Mouse (Mus musculus) hindbrain, embryonic 13.5 days (tissue): ENCODE data around the gene Tax1bp3. TPM values are rescaled to one million over a fixed set of nuclear protein-coding genes. Genes with fewer than 3 reads are reported as not detected.

Experiments used
- ATAC-seq: fragments of 200-750 bp; cut with Nextera tagmentation; 2 replicates; pipeline ENCODE4 v1.8.0; 2017; ENCODE audit warnings: moderate TSS enrichment; ENCODE audit not compliant: low FRiP score
- H3K27ac ChIP-seq: fragments of 300-500 bp; sonication (generic); 2 replicates; pipeline ENCODE4 v1.5.1; 2015; ENCODE audit warnings: inconsistent platforms, mild to moderate bottlenecking, moderate library complexity
- H3K27me3 ChIP-seq: fragments of 300-500 bp; sonication (generic); 2 replicates; pipeline ENCODE4 v1.6.1; 2015; ENCODE audit warnings: mild to moderate bottlenecking, inconsistent platforms
- H3K36me3 ChIP-seq: fragments of 300-500 bp; sonication (generic); 2 replicates; pipeline ENCODE4 v1.6.1; 2015; ENCODE audit warnings: mild to moderate bottlenecking, inconsistent platforms
- H3K4me1 ChIP-seq: fragments of 300-500 bp; sonication (generic); replicated peaks from 2 replicates; pipeline ENCODE4 v1.6.1; 2015; ENCODE audit warnings: inconsistent platforms
- H3K4me2 ChIP-seq: fragments of 300-500 bp; sonication (generic); 2 replicates; pipeline ENCODE4 v1.6.1; 2015; ENCODE audit warnings: inconsistent platforms, mild to moderate bottlenecking, moderate library complexity
- H3K4me3 ChIP-seq: fragments of 300-500 bp; sonication (generic); 2 replicates; pipeline ENCODE4 v1.5.1; 2015; ENCODE audit warnings: mild to moderate bottlenecking, inconsistent platforms
- H3K9ac ChIP-seq: fragments of 300-500 bp; sonication (generic); 2 replicates; pipeline ENCODE4 v1.6.1; 2015; ENCODE audit warnings: mild to moderate bottlenecking, inconsistent platforms
- H3K9me3 ChIP-seq: fragments of 300-500 bp; sonication (generic); 2 replicates; pipeline ENCODE4 v1.6.1; 2016; ENCODE audit warnings: inconsistent platforms
- WGBS: fragments of 180-500 bp; shearing (Covaris S2); methylation state at CpG from one replicate; pipeline ENCODE4 v1.1.7; 2015; 5-methylcytosine and 5-hydroxymethylcytosine counted together
- polyA plus RNA-seq: library from polyadenylated mRNA; unstranded; fragments of >200 nt; fragmentation: Nextera tagmentation; extraction: Ambion mirVana; gene quantifications from 2 replicates; pipeline ENCODE4 v1.2.1, GENCODE M21; 2015

Gene Tax1bp3
- polyA plus RNA-seq, 1 experiment from 2014 or later: 180 TPM

GRCm38 (mm10) chr11:73185872-73186615 is 9.2 kb downstream of the Tax1bp3 start:
- ATAC-seq: no peak
- Histone ChIP-seq H3K4me2 (no peak overlapping the region), H3K27me3 (no peaks in the 10 kb centered on the region), H3K9ac (no peak overlapping the region), H3K9me3 (no peaks in the 10 kb centered on the region), H3K36me3 (peaks cover 88% of the 10 kb centered on the region), H3K27ac (no peak overlapping the region), H3K4me3 (no peak overlapping the region), H3K4me1 (no peaks in the 10 kb centered on the region)
- 93% methylated on average over 10 of the region's 10 CpGs for WGBS

DNA sequence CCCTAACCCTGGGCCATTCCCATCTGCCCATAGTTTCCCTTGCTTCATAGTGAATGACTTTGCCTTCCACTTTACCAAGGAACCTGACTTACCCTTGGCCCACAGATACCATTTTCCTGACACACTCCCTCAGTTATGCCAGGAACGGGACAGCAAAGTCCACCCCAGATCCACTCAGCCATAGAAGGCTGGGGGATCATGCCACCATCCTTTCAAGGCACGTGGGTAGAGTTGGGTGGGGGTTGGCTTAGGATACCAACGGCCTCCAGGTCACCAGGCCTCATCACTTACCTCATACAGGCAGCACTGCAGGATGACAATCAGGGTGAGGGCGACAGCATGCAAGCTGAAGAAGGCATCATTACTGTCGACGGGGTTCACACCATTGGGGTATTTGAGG is 10.3 kb downstream of the Tax1bp3 start:
- H3K9me3 ChIP-seq: no peaks in the 10 kb centered on the region
- no peak overlapping the region for H3K4me2 ChIP-seq
- no peaks in the 10 kb centered on the region for H3K27me3 ChIP-seq
- H3K4me1 ChIP-seq: no peaks in the 10 kb centered on the region
- H3K36me3 ChIP-seq: peaks cover 95% of the 10 kb centered on the region
- no peak overlapping the region for H3K4me3 ChIP-seq
- WGBS: 90% methylated on average over 6 of the region's 6 CpGs
- no peak overlapping the region for H3K9ac ChIP-seq
- ATAC-seq: no peak
- H3K27ac ChIP-seq: no peak overlapping the region

DNA sequence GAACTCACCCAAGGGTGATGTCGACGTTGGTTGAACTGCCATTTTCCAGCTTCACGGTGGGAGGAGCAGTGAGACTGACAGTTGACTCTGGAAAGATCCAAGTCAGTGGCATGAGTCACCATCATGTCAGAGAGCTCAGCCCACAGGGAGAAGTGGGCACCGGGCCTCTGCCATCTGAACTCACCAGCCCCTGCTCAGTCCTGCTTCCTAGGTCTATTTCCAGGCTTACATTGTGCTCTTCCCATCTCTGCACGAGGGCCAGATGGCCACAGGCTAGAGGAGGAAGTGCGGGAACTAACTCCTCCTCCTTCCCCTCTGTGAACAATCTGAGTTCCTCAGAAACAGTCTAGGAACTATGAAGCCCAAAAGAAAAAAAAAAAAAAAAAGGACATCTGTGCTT is 16.2 kb downstream of the Tax1bp3 start:
- Histone ChIP-seq H3K4me3 (no peak overlapping the region), H3K4me1 (peaks cover 15% of the 10 kb centered on the region), H3K36me3 (peaks cover 61% of the 10 kb centered on the region), H3K9me3 (no peaks in the 10 kb centered on the region), H3K27me3 (no peaks in the 10 kb centered on the region), H3K27ac (no peak overlapping the region), H3K4me2 (no peak overlapping the region), H3K9ac (no peak overlapping the region)
- WGBS: 88% methylated on average over 6 of the region's 6 CpGs
- no peak for ATAC-seq

DNA sequence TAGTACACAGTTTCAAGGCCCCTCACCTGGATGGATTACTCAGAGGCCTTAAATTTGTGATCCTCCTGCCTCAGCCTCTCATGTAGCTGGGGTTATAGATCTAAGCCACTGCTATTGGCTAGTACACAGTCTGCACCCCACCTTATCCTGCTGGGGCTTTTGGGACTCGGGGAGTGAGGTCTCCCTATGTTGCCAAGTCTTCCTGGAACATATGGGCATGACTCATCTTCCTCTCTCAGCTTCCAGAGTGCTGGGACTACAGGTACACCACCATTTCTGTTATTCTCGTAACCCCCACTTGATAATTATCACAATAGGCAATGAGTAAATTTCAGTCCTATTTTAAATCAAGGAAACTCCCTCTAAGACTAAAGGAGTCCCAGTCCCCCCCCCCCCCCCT is 17.6 kb downstream of the Tax1bp3 start:
- H3K9ac ChIP-seq: no peak overlapping the region
- peaks cover 21% of the 10 kb centered on the region for H3K4me1 ChIP-seq
- H3K4me2 ChIP-seq: no peak overlapping the region
- peaks cover 48% of the 10 kb centered on the region for H3K36me3 ChIP-seq
- H3K4me3 ChIP-seq: no peak overlapping the region
- H3K27me3 ChIP-seq: no peaks in the 10 kb centered on the region
- 77% methylated on average over 2 of the region's 2 CpGs for WGBS
- H3K27ac ChIP-seq: no peak overlapping the region
- no peaks in the 10 kb centered on the region for H3K9me3 ChIP-seq
- ATAC-seq: no peak

DNA sequence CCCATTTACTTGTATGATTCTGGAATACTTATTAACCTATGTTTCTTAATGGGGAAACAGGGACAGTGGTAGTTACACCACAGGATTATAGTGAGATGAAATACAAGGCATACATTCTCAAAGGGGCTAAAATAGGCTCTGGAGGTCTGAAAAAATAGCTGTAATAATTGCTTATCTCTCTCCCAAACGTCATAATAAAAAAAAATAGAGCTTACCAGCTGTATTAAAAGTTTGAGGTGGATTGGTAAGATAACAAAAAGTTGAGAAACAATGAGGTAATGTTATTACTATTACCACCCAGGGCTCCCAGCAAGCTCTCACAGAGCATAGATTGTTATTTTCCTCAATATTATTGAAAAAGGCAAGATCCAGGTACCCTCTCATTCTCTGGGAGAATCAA is 21.3 kb downstream of the Tax1bp3 start:
- H3K27ac ChIP-seq: no peak overlapping the region
- peak overlapping the region; percentile 83 for H3K4me2 ChIP-seq
- no peaks in the 10 kb centered on the region for H3K9me3 ChIP-seq
- peaks cover 13% of the 10 kb centered on the region for H3K36me3 ChIP-seq
- WGBS: 6% methylated on average over 1 of the region's 1 CpGs
- H3K4me1 ChIP-seq: peaks cover 27% of the 10 kb centered on the region
- H3K4me3 ChIP-seq: peak overlapping the region; percentile 79
- H3K27me3 ChIP-seq: no peaks in the 10 kb centered on the region
- ATAC-seq: no peak
- peak overlapping the region; percentile 88 for H3K9ac ChIP-seq

DNA sequence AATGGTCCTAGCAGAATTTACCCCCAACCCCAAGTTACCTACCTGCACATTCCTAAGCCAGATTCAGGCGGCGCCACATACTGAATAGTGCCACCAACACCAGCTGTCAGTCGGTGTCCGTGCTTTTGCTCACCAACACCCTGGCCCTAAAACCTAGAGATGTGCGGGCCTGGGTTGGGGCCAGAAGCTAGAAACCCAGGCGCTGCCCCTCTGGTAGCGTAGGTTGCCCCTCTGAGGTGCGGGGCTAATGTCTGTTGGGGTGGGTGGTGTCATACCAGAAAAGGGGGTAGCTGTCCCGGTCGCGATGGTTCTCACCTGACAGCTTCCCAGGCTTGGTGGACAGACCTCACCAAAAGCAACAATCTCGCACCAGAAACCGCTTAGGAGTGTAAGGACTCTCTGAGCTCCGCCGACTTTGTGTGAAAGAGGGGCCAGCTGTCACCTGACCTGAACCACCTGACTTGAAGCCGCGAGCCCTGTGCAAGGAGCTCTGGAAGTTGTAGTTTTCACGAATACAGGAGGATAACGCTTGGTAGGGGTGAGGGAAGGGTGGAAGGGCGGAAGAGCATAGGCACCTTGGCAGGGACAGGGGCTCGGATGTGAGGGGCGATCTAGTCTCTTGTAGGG is 21.8 kb downstream of the Tax1bp3 start, which contains the start of gene Ctns:
TSS of gene Ctns (minus strand) at position 440 of the 627 bp plus-strand sequence.
- peaks cover 13% of the 10 kb centered on the region for H3K36me3 ChIP-seq
- peak within 1 kb of the TSS; percentile 76 for H3K27ac ChIP-seq
- H3K4me1 ChIP-seq: peaks cover 27% of the 10 kb centered on the region
- WGBS: under 1% methylated on average over 21 of the region's 22 CpGs
- peak within 1 kb of the TSS; percentile 79 for H3K4me3 ChIP-seq
- H3K9me3 ChIP-seq: no peaks in the 10 kb centered on the region
- peak; percentile 97 for ATAC-seq
- peak within 1 kb of the TSS; percentile 88 for H3K9ac ChIP-seq
- peak within 1 kb of the TSS; percentile 83 for H3K4me2 ChIP-seq
- no peaks in the 10 kb centered on the region for H3K27me3 ChIP-seq

- peak within 1 kb of the TSS; percentile 83 for H3K4me2 ChIP-seq
- no peaks in the 10 kb centered on the region for H3K27me3 ChIP-seq
- ATAC-seq: peak; percentile 98
- H3K4me3 ChIP-seq: peak within 1 kb of the TSS; percentile 79
- peaks cover 27% of the 10 kb centered on the region for H3K4me1 ChIP-seq
- peak within 1 kb of the TSS; percentile 88 for H3K9ac ChIP-seq
- under 1% methylated on average over 32 of the region's 32 CpGs for WGBS
- peak within 1 kb of the TSS; percentile 76 for H3K27ac ChIP-seq
- peaks cover 13% of the 10 kb centered on the region for H3K36me3 ChIP-seq
- no peaks in the 10 kb centered on the region for H3K9me3 ChIP-seq
These were observed 22.4 kb downstream of the Tax1bp3 start, which contains the start of gene Shpk for GRCm38 (mm10) chr11:73199230-73199712. TSS of gene Shpk (plus strand) at chr11:73199460.

GRCm38 (mm10) chr11:73199879-73200278 is 23.0 kb downstream of the Tax1bp3 start:
- H3K27me3 ChIP-seq: no peaks in the 10 kb centered on the region
- H3K27ac ChIP-seq: peak overlapping the region; percentile 52; the same call in 1 of the 2 replicates
- no peak for ATAC-seq
- 5% methylated on average over 12 of the region's 12 CpGs for WGBS
- H3K4me1 ChIP-seq: peaks cover 27% of the 10 kb centered on the region
- no peaks in the 10 kb centered on the region for H3K9me3 ChIP-seq
- H3K36me3 ChIP-seq: peaks cover 13% of the 10 kb centered on the region
- peak overlapping the region; percentile 79 for H3K4me3 ChIP-seq
- peak overlapping the region; percentile 83 for H3K4me2 ChIP-seq
- H3K9ac ChIP-seq: peak overlapping the region; percentile 88

GRCm38 (mm10) chr11:73201021-73201420 is 24.1 kb downstream of the Tax1bp3 start:
- no peak overlapping the region for H3K27ac ChIP-seq
- 76% methylated on average over 2 of the region's 2 CpGs for WGBS
- ATAC-seq: no peak

GRCm38 (mm10) chr11:73201597-73201996 is 24.7 kb downstream of the Tax1bp3 start:
- no peak overlapping the region for H3K9ac ChIP-seq
- no peak for ATAC-seq

More at GRCm38 (mm10) chr11:73201021-73201420, 24.1 kb downstream of the Tax1bp3 start:
- peaks cover 27% of the 10 kb centered on the region for H3K4me1 ChIP-seq
- H3K27me3 ChIP-seq: no peaks in the 10 kb centered on the region
- H3K36me3 ChIP-seq: peaks cover 2% of the 10 kb centered on the region; the same call in 1 of the 2 replicates
- no peak overlapping the region for H3K4me3 ChIP-seq
- H3K9ac ChIP-seq: no peak overlapping the region
- H3K4me2 ChIP-seq: no peak overlapping the region
- no peaks in the 10 kb centered on the region for H3K9me3 ChIP-seq

DNA sequence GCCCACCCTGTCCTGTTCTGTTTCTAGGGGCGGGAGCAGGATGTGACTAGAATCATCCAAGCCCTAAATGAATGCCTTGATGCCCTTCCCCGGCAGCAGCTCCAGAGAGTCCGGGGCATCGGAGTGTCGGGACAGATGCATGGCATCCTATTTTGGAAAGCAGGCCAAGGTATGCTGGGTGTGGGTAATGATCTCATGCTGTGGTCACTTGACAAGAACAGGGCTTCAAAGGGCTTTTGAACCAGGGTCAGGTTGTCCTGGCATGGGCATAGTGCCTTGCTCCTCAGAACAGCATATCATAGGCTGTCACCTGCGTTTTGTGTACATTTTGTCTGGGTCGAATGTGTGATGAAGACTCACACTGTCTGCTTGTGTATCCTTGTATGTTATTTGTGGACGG is 27.0 kb downstream of the Tax1bp3 start:
- WGBS: 87% methylated on average over 8 of the region's 8 CpGs
- Histone ChIP-seq H3K27ac (no peak overlapping the region), H3K9ac (no peak overlapping the region), H3K4me2 (no peak overlapping the region), H3K4me3 (no peak overlapping the region), H3K9me3 (no peaks in the 10 kb centered on the region), H3K36me3 (no peaks in the 10 kb centered on the region), H3K4me1 (peaks cover 6% of the 10 kb centered on the region), H3K27me3 (no peaks in the 10 kb centered on the region)
- ATAC-seq: no peak

More at GRCm38 (mm10) chr11:73201597-73201996, 24.7 kb downstream of the Tax1bp3 start:
- Histone ChIP-seq H3K9me3 (no peaks in the 10 kb centered on the region), H3K4me1 (peaks cover 26% of the 10 kb centered on the region), H3K27ac (no peak overlapping the region), H3K27me3 (no peaks in the 10 kb centered on the region), H3K36me3 (no peaks in the 10 kb centered on the region), H3K4me2 (no peak overlapping the region), H3K4me3 (no peak overlapping the region)
- WGBS: 39% methylated on average over 4 of the region's 4 CpGs

DNA sequence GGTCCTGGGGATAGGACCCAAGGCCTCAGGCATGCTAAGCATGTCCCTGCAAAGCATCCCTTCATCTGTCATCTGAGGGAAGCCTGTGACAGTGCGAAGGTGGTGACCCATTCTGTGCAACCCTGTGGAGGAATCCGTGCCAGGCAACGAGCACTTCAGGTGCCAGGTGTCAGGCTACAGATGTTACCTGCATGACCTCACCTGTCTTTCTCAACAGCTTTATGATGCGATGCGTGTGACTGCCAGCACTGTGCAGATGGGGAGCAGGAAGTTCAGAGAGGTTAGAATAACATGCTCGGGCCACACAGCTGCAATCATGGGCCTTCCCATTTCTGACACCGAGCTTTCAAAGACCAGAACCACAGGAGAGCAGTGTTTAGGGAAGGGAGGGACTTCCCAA is 28.3 kb downstream of the Tax1bp3 start:
- H3K4me2 ChIP-seq: no peak overlapping the region
- H3K4me3 ChIP-seq: no peak overlapping the region
- 75% methylated on average over 7 of the region's 7 CpGs for WGBS
- H3K9me3 ChIP-seq: no peaks in the 10 kb centered on the region
- H3K9ac ChIP-seq: no peak overlapping the region
- no peaks in the 10 kb centered on the region for H3K4me1 ChIP-seq
- H3K27me3 ChIP-seq: no peaks in the 10 kb centered on the region
- no peak overlapping the region for H3K27ac ChIP-seq
- H3K36me3 ChIP-seq: no peaks in the 10 kb centered on the region
- ATAC-seq: no peak
